Mouse (Mus musculus) MEL (cell line): ENCODE measurements around the gene Cmtm3. TPM values are rescaled to one million over a fixed set of nuclear protein-coding genes. Genes with fewer than 3 reads are reported as not detected.

Experiments used
- DNase-seq: peaks from one replicate; pipeline ENCODE4 v3.0.0; 2011; ENCODE audit warnings: low read depth, low spot score
- H3K27ac ChIP-seq: 2 replicates; pipeline ENCODE4 v1.5.1; 2012; ENCODE audit warnings: low read depth, mild to moderate bottlenecking, control low read depth, low read length, moderate library complexity; ENCODE audit not compliant: control insufficient read depth
- H3K27me3 ChIP-seq, 2 experiments: fragments of 150-350 bp in 1 of 2; sonication (generic) in 1 of 2; 2 replicates each; pipeline ENCODE4 v1.6.1; 2012; ENCODE audit warnings: low read length in 2 of 2, mild to moderate bottlenecking in 2 of 2, improper control_type of control experiment in 1 of 2, moderate library complexity in 1 of 2; ENCODE audit not compliant: insufficient read depth in 2 of 2, control insufficient read depth in 1 of 2
- H3K36me3 ChIP-seq, 2 experiments: 2 replicates each; pipeline ENCODE4 v1.6.1; 2012 to 2014; ENCODE audit warnings: low read length in 2 of 2, improper control_type of control experiment in 1 of 2, inconsistent platforms in 1 of 2, mild to moderate bottlenecking in 1 of 2; ENCODE audit not compliant: insufficient read depth in 2 of 2, control insufficient read depth in 1 of 2
- H3K4me1 ChIP-seq, 2 experiments: fragments of 150-350 bp in 1 of 2; sonication (generic) in 1 of 2; 2 replicates each; pipeline ENCODE4 v1.6.1; 2012; ENCODE audit warnings: low read length in 2 of 2, improper control_type of control experiment in 1 of 2, mild to moderate bottlenecking in 1 of 2; ENCODE audit not compliant: insufficient read depth in 2 of 2, control insufficient read depth in 1 of 2
- H3K4me3 ChIP-seq, 2 experiments: fragments of 150-350 bp in 1 of 2; sonication (generic) in 1 of 2; 2 replicates each; pipeline ENCODE4 v1.5.1; 2012; ENCODE audit warnings: low read depth in 2 of 2, low read length in 2 of 2, mild to moderate bottlenecking in 2 of 2, moderate library complexity in 2 of 2, control low read depth in 1 of 2, improper control_type of control experiment in 1 of 2; ENCODE audit not compliant: control insufficient read depth in 1 of 2, insufficient read depth in 1 of 2
- H3K79me2 ChIP-seq: 2 replicates; pipeline ENCODE4 v1.6.1; 2012; ENCODE audit warnings: mild to moderate bottlenecking, low read length, moderate library complexity; ENCODE audit not compliant: control insufficient read depth, poor library complexity, insufficient read depth
- H3K9ac ChIP-seq: 2 replicates; pipeline ENCODE4 v1.6.1; 2012; ENCODE audit warnings: low read depth, mild to moderate bottlenecking, control low read depth, low read length, moderate library complexity; ENCODE audit not compliant: control insufficient read depth, poor library complexity, severe bottlenecking
- H3K9me3 ChIP-seq: fragments of 150-350 bp; sonication (generic); replicated peaks from 2 replicates; pipeline ENCODE4 v1.6.1; 2012; ENCODE audit warnings: mild to moderate bottlenecking, low read length, improper control_type of control experiment, moderate library complexity; ENCODE audit not compliant: insufficient read depth
- BHLHE40 ChIP-seq: IDR thresholded peaks from 2 replicates; pipeline ENCODE4 v1.6.1; 2012; ENCODE audit warnings: low read depth, mild to moderate bottlenecking, inconsistent platforms, low read length, improper control_type of control experiment, borderline replicate concordance
- CHD1 ChIP-seq: IDR thresholded peaks from 2 replicates; pipeline ENCODE4 v1.6.1; 2012; ENCODE audit warnings: low read depth, mild to moderate bottlenecking, inconsistent platforms, low read length, improper control_type of control experiment
- CHD2 ChIP-seq: IDR thresholded peaks from 2 replicates; pipeline ENCODE4 v1.6.1; 2011; ENCODE audit warnings: low read length, improper control_type of control experiment
- CTCF ChIP-seq, 3 experiments: IDR thresholded peaks in 2 of 3; conservative IDR thresholded peaks in 1 of 3; 2 replicates each; pipeline ENCODE4 v1.5.1; 2011 to 2012; ENCODE audit warnings: low read length in 3 of 3, low read depth in 2 of 3, mild to moderate bottlenecking in 2 of 3, improper control_type of control experiment in 1 of 3, inconsistent platforms in 1 of 3, mixed read lengths in 1 of 3, moderate library complexity in 1 of 3; ENCODE audit not compliant: control insufficient read depth in 1 of 3, insufficient read depth in 1 of 3, poor library complexity in 1 of 3, severe bottlenecking in 1 of 3
- ELF1 ChIP-seq: IDR thresholded peaks from 2 replicates; pipeline ENCODE4 v1.6.1; 2014; ENCODE audit warnings: low read depth, mild to moderate bottlenecking, inconsistent platforms, low read length, improper control_type of control experiment, moderate library complexity
- ETS1 ChIP-seq: IDR thresholded peaks from 2 replicates; pipeline ENCODE4 v1.6.1; 2012; ENCODE audit warnings: low read depth, mild to moderate bottlenecking, inconsistent platforms, low read length, improper control_type of control experiment, moderate library complexity
- GABPA ChIP-seq: IDR thresholded peaks from 2 replicates; pipeline ENCODE4 v1.6.1; 2012; ENCODE audit warnings: low read depth, mild to moderate bottlenecking, inconsistent platforms, low read length, improper control_type of control experiment, moderate library complexity
- GATA1 ChIP-seq: IDR thresholded peaks from 2 replicates; pipeline ENCODE4 v1.6.1; 2011; ENCODE audit warnings: low read depth, low read length, improper control_type of control experiment
- HCFC1 ChIP-seq: IDR thresholded peaks from 2 replicates; pipeline ENCODE4 v1.6.1; 2012; ENCODE audit warnings: low read depth, mild to moderate bottlenecking, inconsistent platforms, low read length, improper control_type of control experiment, moderate library complexity
- MAFK ChIP-seq: IDR thresholded peaks from 2 replicates; pipeline ENCODE4 v1.6.1; 2011; ENCODE audit warnings: low read depth, mild to moderate bottlenecking, low read length, improper control_type of control experiment, borderline replicate concordance
- MEF2A ChIP-seq: IDR thresholded peaks from 2 replicates; pipeline ENCODE4 v1.6.1; 2014; ENCODE audit warnings: low read depth, mild to moderate bottlenecking, inconsistent platforms, low read length, improper control_type of control experiment; ENCODE audit not compliant: poor library complexity, insufficient replicate concordance, severe bottlenecking; ENCODE audit errors: extremely low read depth
- MYB ChIP-seq: IDR thresholded peaks from 2 replicates; pipeline ENCODE4 v1.6.1; 2011; ENCODE audit warnings: mild to moderate bottlenecking, low read depth, low read length, improper control_type of control experiment
- NELFE ChIP-seq: IDR thresholded peaks from 2 replicates; pipeline ENCODE4 v1.6.1; 2011; ENCODE audit warnings: low read depth, low read length, improper control_type of control experiment
- NRF1 ChIP-seq: IDR thresholded peaks from 2 replicates; pipeline ENCODE4 v1.6.1; 2014; ENCODE audit warnings: low read depth, mild to moderate bottlenecking, inconsistent platforms, low read length, improper control_type of control experiment, moderate library complexity; ENCODE audit not compliant: poor library complexity, insufficient read depth, severe bottlenecking
- POLR2A ChIP-seq, 2 experiments: IDR thresholded peaks; 2 replicates each; pipeline ENCODE4 v1.6.1; 2011 to 2012; ENCODE audit warnings: low read length in 2 of 2, mild to moderate bottlenecking in 2 of 2, control low read depth in 1 of 2, improper control_type of control experiment in 1 of 2, low read depth in 1 of 2, moderate library complexity in 1 of 2; ENCODE audit not compliant: control insufficient read depth in 1 of 2, insufficient read depth in 1 of 2, poor library complexity in 1 of 2
- POLR2AphosphoS2 ChIP-seq: IDR thresholded peaks from 2 replicates; pipeline ENCODE4 v1.6.1; 2011; ENCODE audit warnings: low read length, improper control_type of control experiment
- RAD21 ChIP-seq: IDR thresholded peaks from 2 replicates; pipeline ENCODE4 v1.6.1; 2011; ENCODE audit warnings: mild to moderate bottlenecking, low read depth, low read length, improper control_type of control experiment
- RCOR1 ChIP-seq: IDR thresholded peaks from 2 replicates; pipeline ENCODE4 v1.6.1; 2012; ENCODE audit warnings: low read depth, mild to moderate bottlenecking, inconsistent platforms, low read length, improper control_type of control experiment
- SIN3A ChIP-seq: IDR thresholded peaks from 2 replicates; pipeline ENCODE4 v1.6.1; 2012; ENCODE audit warnings: low read length, improper control_type of control experiment, inconsistent platforms
- TAL1 ChIP-seq: IDR thresholded peaks from 2 replicates; pipeline ENCODE4 v1.6.1; 2012; ENCODE audit warnings: mild to moderate bottlenecking, inconsistent platforms, low read length, moderate library complexity, mixed read lengths
- TBP ChIP-seq: IDR thresholded peaks from 2 replicates; pipeline ENCODE4 v1.8.0; 2011; ENCODE audit warnings: low read depth, low read length, improper control_type of control experiment
- UBTF ChIP-seq: IDR thresholded peaks from 2 replicates; pipeline ENCODE4 v1.6.1; 2012; ENCODE audit warnings: low read depth, mild to moderate bottlenecking, inconsistent platforms, low read length, improper control_type of control experiment, moderate library complexity, borderline replicate concordance; ENCODE audit not compliant: insufficient read depth
- USF1 ChIP-seq: IDR thresholded peaks from 2 replicates; pipeline ENCODE4 v1.6.1; 2014; ENCODE audit warnings: low read depth, mild to moderate bottlenecking, inconsistent platforms, low read length, improper control_type of control experiment, moderate library complexity
- USF2 ChIP-seq, 2 experiments: IDR thresholded peaks; 2 replicates each; pipeline ENCODE4 v1.6.1; 2011 to 2012; ENCODE audit warnings: improper control_type of control experiment in 2 of 2, low read length in 2 of 2, borderline replicate concordance in 1 of 2, inconsistent platforms in 1 of 2, low read depth in 1 of 2, mild to moderate bottlenecking in 1 of 2; ENCODE audit not compliant: insufficient read depth in 1 of 2
- ZKSCAN1 ChIP-seq: IDR thresholded peaks from 2 replicates; pipeline ENCODE4 v1.6.1; 2012; ENCODE audit warnings: low read depth, mild to moderate bottlenecking, inconsistent platforms, low read length, improper control_type of control experiment, moderate library complexity
- ZMIZ1 ChIP-seq: IDR thresholded peaks from 2 replicates; pipeline ENCODE4 v1.6.1; 2012; ENCODE audit warnings: low read depth, mild to moderate bottlenecking, inconsistent platforms, low read length, improper control_type of control experiment, moderate library complexity
- ZNF384 ChIP-seq: IDR thresholded peaks from 2 replicates; pipeline ENCODE4 v1.6.1; 2012; ENCODE audit warnings: low read depth, mild to moderate bottlenecking, inconsistent platforms, low read length, improper control_type of control experiment
- polyA plus RNA-seq, 2 experiments: library from polyadenylated mRNA; stranded (reverse) in 1 of 2; unstranded in 1 of 2; fragments of >175 nt in 1 of 2; fragments of >200 nt in 1 of 2; gene quantifications; 2 replicates each; pipeline versions ENCODE4 v1.2.1 to v1.2.4; 2012; ENCODE audit warnings: low replicate concordance in 2 of 2, low read depth in 1 of 2; ENCODE audit not compliant: insufficient read length in 2 of 2, insufficient read depth in 1 of 2, missing spikeins in 1 of 2
- total RNA-seq: library from RNA; depleted of rRNA; stranded (reverse); fragments of 300-350 nt; gene quantifications from 2 replicates; pipeline ENCODE4 v1.2.3, GENCODE M21; 2012

Gene Cmtm3
- total and polyA plus RNA-seq, 3 experiments = 17.9 to 56.3 TPM; not detected in 1

DNA sequence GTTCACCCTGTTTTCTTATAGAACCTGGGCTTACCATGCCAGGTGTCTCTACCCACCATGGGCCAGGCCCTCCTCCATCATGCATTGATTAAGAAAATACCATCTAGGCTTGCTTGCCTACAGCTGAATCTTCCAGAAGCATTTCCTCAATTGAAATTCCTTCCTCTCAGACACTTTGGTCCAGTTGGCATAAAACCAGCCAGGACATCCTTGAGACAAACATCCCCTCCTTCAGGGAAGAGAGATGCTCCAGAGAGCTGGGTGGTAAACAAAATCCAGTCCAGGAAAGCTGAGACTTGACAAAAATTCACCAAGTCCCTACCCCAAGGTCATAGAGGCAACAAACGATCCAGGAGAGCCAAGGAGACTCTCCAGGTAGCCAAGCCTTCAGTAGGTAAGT is 5.0 kb upstream of the Cmtm3 start:
- Histone ChIP-seq H3K4me3 (no peak overlapping the region), H3K79me2 (no peaks in the 10 kb centered on the region), H3K27ac (peak overlapping the region; percentile 59), H3K9me3 (no peaks in the 10 kb centered on the region), H3K36me3 (peaks cover 0 to 18% of the 10 kb centered on the region in 2 experiments; a peak in 2 of 4 replicates), H3K4me1 (peaks cover 7 to 20% of the 10 kb centered on the region in 2 experiments), H3K27me3 (no peaks in the 10 kb centered on the region), H3K9ac (peak overlapping the region; percentile 36)
- no peak for DNase-seq
- TF ChIP-seq NRF1 (no peak), USF1 (no peak), UBTF (no peak), USF2 (IDR thresholded peaks at IDR 0.05; ENCODE audit: borderline replicate concordance in 1 of 2, insufficient read depth in 1 of 2, low read depth in 1 of 2, low read length in 2 of 2) (no peak), ETS1 (no peak), HCFC1 (no peak), ZKSCAN1 (no peak), GATA1 (no peak), TBP (no peak), RCOR1 (no peak), GABPA (no peak), NELFE (no peak; the same call in 1 of the 2 replicates), ELF1 (no peak), CHD2 (no peak), MYB (no peak), RAD21 (no peak)

- H3K79me2 ChIP-seq = peaks cover 9% of the 10 kb centered on the region
- peaks cover 7 to 22% of the 10 kb centered on the region in 2 experiments for H3K4me1 ChIP-seq
- H3K27me3 ChIP-seq = no peaks in the 10 kb centered on the region
- peaks cover 0 to 21% of the 10 kb centered on the region in 2 experiments; a peak in 2 of 4 replicates for H3K36me3 ChIP-seq
- no peak overlapping the region for H3K4me3 ChIP-seq
- no peak overlapping the region for H3K27ac ChIP-seq
- TF ChIP-seq NRF1 = no peak
- TF ChIP-seq SIN3A = no peak
- TF ChIP-seq BHLHE40 = no peak
- no peak for TF ChIP-seq POLR2A (IDR thresholded peaks at IDR 0.05; ENCODE audit: control insufficient read depth in 1 of 2, insufficient read depth in 1 of 2, low read depth in 1 of 2, low read length in 2 of 2, poor library complexity in 1 of 2)
- TF ChIP-seq ZNF384 = no peak
- no peak for TF ChIP-seq ELF1
- no peak for TF ChIP-seq ZMIZ1
- TF ChIP-seq TBP = no peak
- no peak for TF ChIP-seq MAFK
- TF ChIP-seq CTCF (IDR thresholded peaks at IDR 0.05 in 2 of 3, conservative IDR thresholded peaks at IDR 0.05 in 1 of 3; ENCODE audit: control insufficient read depth in 1 of 3, insufficient read depth in 1 of 3, low read depth in 2 of 3, low read length in 3 of 3, poor library complexity in 1 of 3, severe bottlenecking in 1 of 3) = no peak
- no peak for TF ChIP-seq POLR2AphosphoS2
- no peak for TF ChIP-seq USF1
- no peak for TF ChIP-seq GABPA
- TF ChIP-seq CHD1 = no peak
- no peak for TF ChIP-seq MYB
- TF ChIP-seq MEF2A = no peak
- TF ChIP-seq CHD2 = no peak
- TF ChIP-seq USF2 (IDR thresholded peaks at IDR 0.05; ENCODE audit: borderline replicate concordance in 1 of 2, insufficient read depth in 1 of 2, low read depth in 1 of 2, low read length in 2 of 2) = no peak
- TF ChIP-seq UBTF = no peak
- no peak for TF ChIP-seq TAL1
- TF ChIP-seq, all 39 proteins: peak for 0
- no peak overlapping the region for H3K9ac ChIP-seq
- H3K9me3 ChIP-seq = no peaks in the 10 kb centered on the region
- DNase-seq = no peak
These were observed 2.4 kb upstream of the Cmtm3 start for GRCm38 (mm10) chr8:104336806-104337205.
